Mouse (Mus musculus): ENCODE data around the gene Tdg.

Gene Tdg

DNA sequence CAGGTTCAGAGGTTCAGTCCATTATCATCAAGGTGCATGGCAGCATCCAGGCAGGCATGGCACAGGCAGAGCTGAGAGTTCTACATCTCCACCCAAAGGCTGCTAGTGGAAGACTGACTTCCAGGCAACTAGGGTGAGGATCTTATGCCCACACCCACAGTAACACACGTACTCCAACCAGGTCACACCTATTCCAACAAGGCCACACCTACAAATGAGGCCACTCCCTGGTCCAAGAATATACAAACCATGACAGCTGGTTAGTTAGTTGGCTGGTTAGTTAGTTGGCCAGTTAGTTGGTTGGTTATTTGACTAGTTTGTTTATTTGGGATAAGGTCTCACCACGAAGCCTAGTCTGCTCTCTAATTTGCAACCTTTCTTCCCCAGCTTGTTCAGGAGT, 33.7 kb downstream of the Tdg start:
- DNase-seq (ENCODE audit: low spot score in 2 of 2), result no peak

GRCm38 (mm10) chr10:82665951-82666350, 36.3 kb downstream of the Tdg start:
- DNase-seq (ENCODE audit: low spot score in 2 of 2), result no peak

GRCm38 (mm10) chr10:82666436-82667234, 37.0 kb downstream of the Tdg start:
- peak; percentile 85 to 88 for DNase-seq (ENCODE audit: low spot score in 2 of 2)

DNA sequence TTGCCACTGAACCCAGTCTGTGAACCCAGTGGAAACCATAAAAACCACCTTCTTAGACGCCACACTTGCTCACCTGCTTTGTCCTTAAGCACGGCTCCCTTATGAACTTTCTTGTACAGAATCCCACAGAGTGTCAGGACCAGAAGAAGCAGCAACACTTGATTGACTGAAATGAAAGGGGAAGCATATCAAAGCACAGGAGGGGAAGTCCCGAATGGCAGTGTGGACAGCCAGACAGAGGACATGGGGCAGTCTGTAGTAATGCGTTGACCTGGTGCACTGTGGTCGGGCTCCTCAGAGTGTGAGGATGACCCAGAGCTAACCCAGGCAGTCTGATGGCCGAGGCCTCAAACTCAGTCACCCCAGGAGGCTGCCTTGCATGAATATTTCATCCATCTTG, 40.6 kb downstream of the Tdg start:
- no peak for DNase-seq (ENCODE audit: low spot score in 2 of 2)

DNA sequence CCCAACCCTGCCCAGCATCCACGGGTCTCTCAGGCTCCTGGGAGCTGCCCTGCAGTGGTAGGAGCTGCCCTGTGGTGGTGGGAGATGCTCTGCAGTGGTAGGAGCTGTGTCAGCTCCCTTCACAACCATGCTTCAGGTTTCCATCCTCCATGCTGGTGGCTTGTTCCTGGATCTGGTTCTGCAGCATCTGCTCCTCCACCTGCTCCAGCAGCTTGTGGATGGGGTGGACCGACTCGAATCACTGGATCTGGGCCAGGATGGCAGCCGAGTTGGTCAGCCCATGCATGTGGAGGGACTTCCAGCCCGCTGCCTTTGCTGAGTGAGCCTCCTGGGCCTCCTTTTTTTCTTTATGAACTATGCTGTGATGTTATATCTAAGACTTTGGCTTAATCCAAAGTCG, 47.3 kb downstream of the Tdg start:
- DNase-seq (ENCODE audit: low spot score in 2 of 2), result peak in 1 of 2 experiments; percentile 30

DNA sequence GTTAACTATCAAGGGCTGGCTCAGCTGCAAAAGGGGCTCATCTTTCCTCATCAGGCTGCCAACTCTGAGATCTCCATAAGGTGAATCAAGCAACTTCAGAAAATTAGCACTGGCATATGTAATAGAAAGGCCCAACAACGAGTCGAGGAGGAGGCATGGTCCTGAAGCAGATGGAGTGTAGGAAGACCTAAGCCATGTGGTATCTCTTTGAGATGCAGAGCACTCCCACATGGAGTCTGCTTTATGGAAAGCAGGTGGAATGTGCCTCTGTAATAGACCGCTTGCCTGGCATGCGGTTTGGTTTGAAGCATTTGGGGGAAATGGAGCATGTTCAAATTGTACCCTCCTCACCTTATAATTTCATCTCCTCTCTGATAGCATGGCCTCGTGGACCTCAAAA, 51.1 kb downstream of the Tdg start:
- DNase-seq (ENCODE audit: low spot score in 2 of 2), result peak; percentile 71 to 88

- peak; percentile 36 to 63 for DNase-seq (ENCODE audit: low spot score in 2 of 2)
Measured at GRCm38 (mm10) chr10:82681639-82682038, 52.0 kb downstream of the Tdg start.

DNA sequence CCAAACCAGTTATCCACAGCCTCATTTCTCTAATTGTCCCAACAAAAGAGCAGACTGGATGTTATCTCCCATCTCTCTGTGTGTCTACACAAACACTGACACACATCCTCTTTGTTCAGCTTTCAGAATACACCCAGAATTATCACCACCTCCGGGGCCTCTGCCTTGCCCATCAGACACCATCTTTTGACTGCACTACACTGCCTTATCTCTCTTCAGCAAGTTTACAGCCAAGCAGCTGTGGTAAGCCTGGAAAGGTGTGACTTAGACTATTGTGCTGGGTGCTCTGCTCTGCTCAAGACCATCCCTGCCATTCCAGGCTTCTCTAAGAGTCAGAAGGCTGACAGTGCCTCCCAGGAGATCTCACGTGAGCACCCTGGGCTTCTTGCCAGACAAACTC, 55.8 kb downstream of the Tdg start:
- no peak for DNase-seq (ENCODE audit: low spot score in 2 of 2)

DNA sequence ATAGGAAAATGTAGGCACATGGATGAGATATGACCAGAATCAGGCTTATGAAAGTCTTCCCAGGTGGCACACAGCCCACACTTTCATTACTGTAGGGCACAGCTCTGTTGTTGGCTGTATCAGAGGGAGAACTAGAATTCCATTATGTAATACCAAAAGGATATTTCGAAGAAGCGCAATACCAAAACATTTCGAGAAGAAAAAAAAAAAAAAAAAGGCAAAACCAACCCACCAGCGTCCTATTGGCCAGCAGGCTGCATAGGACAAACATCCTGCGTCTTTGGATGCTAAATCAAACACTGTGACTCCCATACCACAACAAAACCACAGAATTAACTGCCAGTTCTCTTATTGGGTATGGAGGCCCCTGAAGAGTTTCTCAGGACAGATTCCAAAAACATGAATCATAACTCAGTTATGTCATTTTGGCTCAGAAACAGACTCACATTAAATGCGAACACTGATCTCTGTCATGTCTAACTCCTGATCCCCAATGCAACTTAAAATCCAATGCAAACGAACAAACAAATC, 60.1 kb downstream of the Tdg start:
- no peak for DNase-seq (ENCODE audit: low spot score in 2 of 2)

GRCm38 (mm10) chr10:82690494-82690893, 60.9 kb downstream of the Tdg start, which contains the start of gene Glt8d2:
TSS of gene Glt8d2 (minus strand) at chr10:82690650.
- peak; percentile 60 to 68 for DNase-seq (ENCODE audit: low spot score in 2 of 2)

DNA sequence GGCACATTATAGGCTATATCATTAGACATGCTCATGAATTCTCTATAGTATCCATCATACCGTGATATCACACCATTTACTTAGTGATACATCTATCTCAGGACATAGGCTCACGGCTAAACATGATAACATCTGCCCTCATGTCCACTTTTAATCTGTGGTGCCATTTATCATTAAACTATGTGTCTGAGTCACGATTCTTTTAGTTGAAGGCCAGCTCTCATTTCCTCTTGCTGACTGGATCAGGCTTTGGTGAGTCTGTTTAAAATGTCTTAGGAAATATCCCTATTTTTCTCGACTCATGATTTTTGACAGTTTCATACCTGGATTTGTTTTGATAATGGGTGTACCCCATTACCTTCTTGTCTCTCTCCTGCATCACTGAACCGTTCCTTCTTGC, 66.3 kb downstream of the Tdg start, which contains the start of gene Hcfc2:
TSS of gene Hcfc2 (plus strand) at position 205 of the 400 bp plus-strand sequence.
- DNase-seq (ENCODE audit: low spot score in 2 of 2), result no peak

DNA sequence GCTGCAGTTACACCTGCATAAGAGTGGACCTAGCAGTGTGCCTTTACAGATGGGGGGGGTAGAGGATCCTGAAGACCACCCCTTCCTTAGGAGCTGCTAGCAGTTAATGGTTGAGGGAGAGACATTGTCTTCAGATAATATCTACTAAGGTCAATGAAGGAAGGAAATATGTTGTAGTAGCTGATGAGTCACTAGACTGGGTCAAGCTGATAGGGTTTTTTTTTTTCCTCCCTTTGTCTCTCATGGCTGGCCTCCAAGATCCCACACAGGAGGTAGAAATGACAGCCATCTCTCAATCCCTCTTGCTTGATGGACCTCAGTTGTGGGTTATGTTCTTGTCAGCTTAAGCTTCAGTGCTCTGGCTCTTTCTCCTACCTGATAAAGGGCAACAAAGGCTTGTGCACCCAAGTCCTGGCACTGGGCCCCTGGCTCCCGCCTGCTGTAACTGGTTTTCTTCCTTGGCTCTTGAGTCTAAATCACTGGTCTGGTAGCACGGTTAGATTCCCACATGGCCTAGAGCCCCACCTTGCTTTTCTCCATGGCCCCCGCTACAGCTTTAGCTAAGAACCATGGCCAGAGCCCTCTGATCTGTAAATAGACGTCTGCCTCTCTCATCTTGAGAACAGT, 66.9 kb downstream of the Tdg start:
- DNase-seq (ENCODE audit: low spot score in 2 of 2), result no peak

GRCm38 (mm10) chr10:82697305-82697898, 67.8 kb downstream of the Tdg start:
- no peak for DNase-seq (ENCODE audit: low spot score in 2 of 2)

DNA sequence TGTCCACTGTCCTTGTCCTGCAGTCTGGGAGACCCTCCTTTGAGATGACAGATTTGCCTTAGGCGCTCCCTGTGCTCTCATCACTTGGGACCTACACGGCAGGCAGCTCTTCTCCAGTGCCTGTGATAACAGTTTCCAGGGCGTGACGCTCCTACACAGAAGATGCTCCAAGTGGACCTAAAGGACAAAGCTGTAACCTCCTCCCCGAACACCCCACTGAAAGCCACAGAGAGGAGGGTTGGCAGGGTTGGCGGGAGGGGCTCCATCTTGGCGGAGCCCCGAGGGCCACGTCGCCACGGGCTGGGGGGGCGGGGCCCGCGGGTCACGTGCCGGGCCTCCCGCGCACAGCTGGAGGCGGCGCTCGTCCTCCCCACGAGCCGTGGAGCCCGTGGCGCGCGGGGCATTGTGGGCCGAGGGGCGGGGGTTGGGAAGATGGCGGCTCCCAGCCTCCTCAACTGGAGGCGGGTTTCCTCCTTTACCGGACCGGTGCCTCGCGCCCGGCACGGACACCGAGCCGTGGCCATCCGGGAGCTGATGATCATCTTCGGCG, 69.2 kb downstream of the Tdg start:
- peak; percentile 84 to 87 for DNase-seq (ENCODE audit: low spot score in 2 of 2)

DNA sequence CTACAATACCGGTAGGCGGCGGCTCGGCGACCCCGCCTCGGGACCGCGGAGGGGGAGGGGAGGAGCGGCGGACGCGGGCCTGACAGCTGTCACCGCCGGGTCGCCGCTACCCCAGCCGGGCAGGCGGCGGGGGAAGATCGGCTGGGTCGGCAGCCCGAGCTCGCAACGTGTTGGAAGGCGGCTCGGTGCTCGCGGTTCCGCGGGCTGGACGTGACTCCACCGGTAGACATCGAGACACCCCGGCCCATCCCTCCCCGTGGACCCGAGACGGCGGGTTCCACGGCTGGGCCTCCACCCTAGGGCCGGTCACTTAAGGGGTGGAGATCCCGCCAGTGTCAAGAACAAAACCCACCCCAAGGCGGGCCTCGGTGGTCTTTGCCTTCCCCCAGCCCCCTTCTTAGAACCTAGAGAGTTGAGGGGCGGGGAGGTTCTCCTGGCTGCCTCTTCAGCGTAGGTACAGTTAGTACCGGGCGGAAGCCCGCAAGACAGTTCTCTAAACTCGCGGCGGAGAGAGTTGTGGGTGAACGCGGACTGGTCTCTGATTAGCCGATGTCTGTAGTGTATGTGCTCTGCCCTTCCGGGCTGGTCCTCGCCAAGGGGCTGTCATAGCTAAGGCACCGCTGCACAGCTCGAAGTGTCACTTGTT, 69.8 kb downstream of the Tdg start:
- DNase-seq (ENCODE audit: low spot score in 2 of 2), result no peak
